Mouse (Mus musculus): ENCODE results near the gene Cldnd2.

Cldnd2 gene

GRCm38 (mm10) chr7:43448246-43448645 is 7.7 kb downstream of the Cldnd2 start:
- no peak for DNase-seq

DNA sequence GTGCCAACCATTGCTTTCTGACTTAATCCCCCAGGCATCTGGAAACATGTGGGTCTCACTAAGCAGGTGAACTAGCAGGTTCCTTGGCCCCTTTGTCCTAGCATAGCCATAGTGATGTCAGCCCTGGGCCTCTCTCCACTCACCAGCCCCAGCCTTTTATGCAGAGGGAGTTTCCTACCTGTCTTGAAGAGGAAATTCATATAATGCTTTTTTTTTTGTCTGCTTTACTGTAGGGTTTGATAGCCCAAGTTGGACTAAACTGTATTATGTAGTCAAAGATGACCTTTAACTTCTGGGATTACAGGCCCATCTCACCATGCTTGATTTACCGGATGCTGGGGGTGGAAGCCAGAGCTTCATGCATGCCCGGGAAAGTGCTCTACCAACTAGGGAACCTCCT is 9.2 kb downstream of the Cldnd2 start:
- DNase-seq = no peak

DNA sequence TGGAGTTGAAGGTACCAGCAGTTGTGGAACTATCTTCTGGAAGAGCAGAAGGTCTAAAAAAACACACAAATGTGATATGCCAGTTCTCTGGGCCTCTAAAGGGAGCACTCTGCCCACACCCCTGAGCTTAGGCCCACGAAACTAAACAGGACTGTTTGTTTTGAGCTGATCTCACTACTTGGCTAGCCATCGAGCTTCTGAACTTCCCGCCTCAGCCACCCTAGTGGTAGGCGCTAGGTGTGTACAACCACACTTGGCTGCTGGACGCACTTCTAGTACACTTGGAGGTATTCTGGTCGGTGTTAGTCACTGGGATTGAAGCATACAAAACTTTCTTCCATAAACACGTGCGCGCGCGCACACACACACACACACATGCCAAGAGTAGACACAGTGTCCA is 11.1 kb downstream of the Cldnd2 start:
- no peak for DNase-seq

DNA sequence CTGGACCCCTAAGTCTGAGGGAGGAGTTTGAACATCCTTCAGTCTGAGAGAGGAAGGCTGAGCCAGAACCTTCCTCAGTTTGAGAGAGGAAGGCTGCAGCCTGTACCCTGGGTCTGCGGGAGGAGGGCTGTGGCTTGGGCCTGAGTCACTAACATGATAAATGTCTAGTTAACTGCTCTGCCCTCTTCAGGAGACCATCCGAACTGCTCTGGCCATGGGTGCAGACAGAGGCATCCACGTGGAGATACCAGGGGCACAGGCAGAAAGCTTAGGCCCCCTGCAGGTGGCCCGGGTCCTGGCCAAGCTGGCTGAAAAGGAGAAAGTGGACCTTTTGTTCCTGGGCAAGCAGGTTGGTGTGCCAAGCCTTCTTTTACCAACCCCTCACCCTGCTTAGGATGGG is 12.0 kb downstream of the Cldnd2 start:
- peak; percentile 33 to 42 for DNase-seq

DNA sequence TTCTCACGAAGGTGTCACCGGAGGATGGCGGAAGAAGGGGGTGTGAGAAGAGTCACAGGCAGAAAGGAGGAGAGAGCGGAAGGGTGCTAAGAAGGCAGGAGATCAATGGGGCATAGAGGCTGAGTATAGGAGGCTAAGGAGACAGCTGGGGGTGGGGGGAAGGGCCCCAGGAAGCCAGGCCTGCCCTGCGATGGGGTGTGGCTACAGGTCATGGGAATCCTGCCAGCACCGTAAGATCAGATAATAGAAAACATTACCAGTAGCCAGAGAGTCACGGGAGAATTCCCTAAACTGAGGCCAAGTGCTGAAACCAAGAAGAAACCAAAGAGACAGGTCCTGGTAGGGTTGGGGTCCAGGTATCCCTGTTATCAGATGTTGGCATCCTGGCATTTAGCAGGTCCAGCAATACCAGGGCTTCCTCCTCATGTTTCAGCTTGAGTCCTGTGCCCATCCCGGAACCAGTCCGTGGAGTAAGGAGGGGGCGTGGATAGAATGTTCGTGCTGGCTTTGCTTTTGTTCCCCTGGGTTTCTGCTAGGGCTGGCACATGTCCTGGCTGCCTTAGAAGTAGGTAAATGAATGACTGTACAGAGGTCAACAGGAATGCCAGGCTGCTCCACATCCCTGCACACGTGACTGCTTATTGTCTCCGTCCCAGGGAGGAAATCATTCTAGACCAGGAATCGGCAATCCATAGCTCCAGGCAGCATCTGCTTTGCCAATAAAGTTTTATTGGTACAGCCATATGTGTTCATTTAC is 13.2 kb downstream of the Cldnd2 start:
- no peak for DNase-seq

- no peak for DNase-seq
Measured at GRCm38 (mm10) chr7:43454371-43454770, 13.8 kb downstream of the Cldnd2 start.

DNA sequence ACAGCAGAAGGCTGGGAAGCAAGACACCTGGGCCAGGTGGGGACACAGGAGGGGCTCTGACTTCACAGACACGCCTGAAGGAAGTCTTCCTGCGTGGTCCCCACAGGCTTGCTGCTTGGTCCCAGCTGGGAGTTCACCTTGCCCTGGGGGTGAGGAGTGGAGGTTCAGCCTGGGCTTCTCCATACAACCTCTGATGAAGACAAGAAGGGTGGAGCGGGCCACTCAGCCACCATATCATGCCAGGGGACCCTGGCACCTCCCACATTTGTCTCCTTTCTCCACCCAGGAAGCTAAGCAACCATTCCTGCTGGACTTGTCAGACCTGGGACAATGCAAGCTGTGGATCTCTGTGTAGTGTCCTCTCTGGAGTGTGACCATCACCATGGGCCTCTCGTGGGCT is 22.3 kb downstream of the Cldnd2 start, which contains the start of gene Vsig10l:
Vsig10l (plus strand) TSS at position 301 of the 400 bp plus-strand sequence.
- DNase-seq = no peak

GRCm38 (mm10) chr7:43463976-43464375 is 23.4 kb downstream of the Cldnd2 start:
- no peak for DNase-seq

DNA sequence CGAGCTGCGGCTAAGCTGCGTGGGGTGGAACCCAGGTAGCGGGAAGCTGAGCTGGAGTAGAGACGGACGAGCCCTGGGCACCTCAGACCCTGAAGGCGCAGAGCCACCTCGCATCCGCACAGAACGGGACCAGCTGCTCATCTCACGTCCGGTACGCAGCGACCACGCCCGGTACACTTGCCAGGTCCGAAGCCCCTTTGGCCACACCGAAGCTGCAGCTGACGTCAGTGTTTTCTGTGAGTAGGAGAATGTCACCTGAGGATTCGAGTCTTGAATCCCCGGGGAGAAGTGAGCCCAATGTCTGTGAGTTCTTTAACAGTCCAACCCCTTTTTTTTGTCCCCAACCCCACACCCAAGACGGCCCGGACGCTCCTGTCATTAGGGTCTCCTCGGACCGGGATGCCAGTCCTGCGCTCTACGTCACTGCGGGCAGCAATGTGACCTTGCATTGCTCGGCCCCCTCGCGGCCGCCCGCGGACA is 24.3 kb downstream of the Cldnd2 start:
- no peak for DNase-seq

GRCm38 (mm10) chr7:43465344-43466098 is 24.9 kb downstream of the Cldnd2 start:
- peak; percentile 77 to 81 for DNase-seq

GRCm38 (mm10) chr7:43466099-43466694 is 25.6 kb downstream of the Cldnd2 start:
- DNase-seq = peak; percentile 80 to 81

DNA sequence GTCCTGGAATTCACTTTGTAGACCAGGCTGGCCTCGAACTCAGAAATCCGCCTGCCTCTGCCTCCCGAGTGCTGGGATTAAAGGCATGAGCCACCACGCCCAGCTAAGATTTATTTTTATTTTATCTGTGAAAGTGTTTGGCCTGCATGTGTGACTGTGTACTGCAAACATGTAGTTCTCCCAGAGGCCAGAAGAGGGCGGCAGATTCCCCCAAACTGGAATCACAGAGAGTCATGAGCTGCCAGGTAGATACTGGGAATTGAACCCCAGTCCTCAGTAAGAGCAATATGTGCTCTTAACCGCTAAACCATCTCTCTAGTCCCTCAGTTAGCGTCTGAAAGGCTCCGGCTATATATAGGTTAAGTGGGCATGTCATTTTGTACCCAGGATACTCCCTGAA is 29.8 kb downstream of the Cldnd2 start:
- peak; percentile 33 to 54 for DNase-seq

DNA sequence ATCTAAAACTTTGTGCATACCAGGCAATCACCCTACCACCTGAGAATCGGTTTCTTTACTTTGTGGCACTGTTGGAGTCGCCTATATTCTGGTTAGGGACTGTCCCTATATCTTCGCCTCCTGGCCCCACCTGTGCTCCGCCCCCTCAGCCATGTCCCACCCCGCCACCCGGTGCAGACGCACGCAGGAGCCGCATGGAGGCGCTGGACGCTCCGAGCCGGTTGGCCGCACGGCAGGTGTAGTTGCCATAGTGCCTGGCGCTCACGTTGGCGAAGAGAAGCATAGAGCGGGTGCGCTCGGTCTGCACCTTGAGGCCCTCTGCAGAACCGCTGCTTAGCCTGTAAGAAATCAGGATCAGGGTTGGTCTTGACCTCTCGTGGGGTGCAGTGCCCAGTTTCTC is 35.1 kb downstream of the Cldnd2 start:
- DNase-seq = peak in 1 of 2 experiments; percentile 13

GRCm38 (mm10) chr7:43476376-43476775 is 35.8 kb downstream of the Cldnd2 start:
- no peak for DNase-seq

DNA sequence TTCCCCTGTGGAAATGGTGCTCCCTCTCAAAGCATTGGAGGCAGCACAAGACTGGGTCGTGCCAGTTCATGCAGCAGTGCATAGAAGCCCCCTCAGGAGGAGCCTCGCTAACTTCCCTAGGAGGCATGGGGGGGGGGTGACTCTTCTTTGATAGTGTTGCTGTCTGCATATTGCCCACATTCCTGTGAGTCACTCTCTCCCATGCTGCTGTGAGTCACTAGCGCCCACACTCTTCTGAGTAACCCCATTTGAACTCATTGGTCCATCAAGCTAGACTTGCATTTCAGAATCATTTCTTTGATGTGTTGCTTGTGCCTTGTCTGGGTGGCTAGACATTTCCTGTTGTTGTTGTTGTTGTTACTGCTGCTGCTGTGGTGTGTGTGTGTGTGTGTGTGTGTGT is 40.6 kb downstream of the Cldnd2 start:
- DNase-seq = no peak

DNA sequence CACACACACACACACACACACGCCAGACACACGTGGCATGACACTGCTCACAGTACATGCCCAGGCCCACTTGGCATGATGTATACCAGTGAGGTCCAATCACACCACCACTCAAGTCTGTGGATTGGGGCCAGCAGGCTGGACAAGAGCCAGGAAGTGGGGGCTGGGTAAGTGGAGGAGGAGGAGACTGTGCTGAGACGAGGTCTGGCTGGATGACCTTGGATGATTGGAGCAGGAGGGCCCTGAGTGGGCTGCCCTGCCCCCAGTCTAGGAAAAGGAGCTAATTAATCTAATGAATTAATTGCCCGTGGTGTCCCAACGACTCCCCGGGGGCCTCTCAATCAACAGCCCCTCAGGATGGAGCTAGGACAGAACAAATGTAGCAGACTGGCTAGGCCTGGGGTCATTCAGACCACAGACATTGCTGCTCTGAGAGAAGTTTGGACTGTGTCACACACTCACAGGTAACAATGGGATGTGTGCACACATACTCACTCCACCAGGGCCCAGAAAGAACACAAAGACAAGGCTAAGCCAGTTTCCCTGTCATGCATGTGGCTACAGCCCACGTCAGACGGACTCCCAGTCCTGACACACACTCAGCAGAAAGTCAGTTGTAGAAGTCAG is 41.6 kb downstream of the Cldnd2 start:
- no peak for DNase-seq

DNA sequence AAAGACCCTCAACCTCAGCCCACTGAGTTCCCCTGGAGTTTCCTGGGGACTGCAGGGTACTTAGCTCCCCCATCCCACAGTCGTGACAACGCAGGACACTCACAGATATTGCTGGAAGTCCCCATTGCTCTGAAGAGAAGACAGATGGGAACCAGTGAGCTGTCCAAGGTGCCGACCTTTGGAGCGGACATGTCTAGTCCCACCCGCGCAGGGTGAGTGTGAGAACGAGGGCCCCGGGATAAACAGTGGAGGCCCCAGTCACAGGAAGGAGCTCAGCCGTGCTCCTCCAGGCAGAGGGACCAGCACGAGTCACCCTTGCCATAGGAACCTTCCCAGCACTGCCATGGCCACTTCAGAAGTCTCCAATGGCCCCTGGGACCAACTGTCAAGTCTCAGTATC is 42.7 kb downstream of the Cldnd2 start:
- no peak for DNase-seq

DNA sequence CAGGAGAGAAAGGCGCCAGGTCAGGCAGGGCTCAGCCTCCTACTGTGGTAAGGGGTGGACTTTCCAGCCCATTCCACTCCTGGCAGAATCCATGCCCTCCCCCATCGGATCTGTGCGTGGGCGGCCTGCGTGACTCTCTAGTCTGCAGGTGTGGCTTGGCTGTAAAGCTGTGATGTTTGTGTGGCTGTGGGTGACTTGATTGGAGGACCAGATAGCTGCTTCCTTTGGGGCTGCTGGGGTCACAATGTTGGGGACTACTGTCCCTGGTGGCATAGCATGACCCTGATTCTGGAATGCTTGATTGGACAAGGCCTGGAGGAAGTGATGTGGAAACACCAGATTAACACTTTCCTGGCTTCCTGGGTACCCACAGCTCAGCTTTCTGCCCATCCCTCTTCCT is 48.1 kb downstream of the Cldnd2 start:
- DNase-seq = no peak

- DNase-seq = no peak
Measured at GRCm38 (mm10) chr7:43489631-43490125, 49.1 kb downstream of the Cldnd2 start, which contains the start of gene Iglon5. TSS of gene Iglon5 (minus strand) at chr7:43490075.

DNA sequence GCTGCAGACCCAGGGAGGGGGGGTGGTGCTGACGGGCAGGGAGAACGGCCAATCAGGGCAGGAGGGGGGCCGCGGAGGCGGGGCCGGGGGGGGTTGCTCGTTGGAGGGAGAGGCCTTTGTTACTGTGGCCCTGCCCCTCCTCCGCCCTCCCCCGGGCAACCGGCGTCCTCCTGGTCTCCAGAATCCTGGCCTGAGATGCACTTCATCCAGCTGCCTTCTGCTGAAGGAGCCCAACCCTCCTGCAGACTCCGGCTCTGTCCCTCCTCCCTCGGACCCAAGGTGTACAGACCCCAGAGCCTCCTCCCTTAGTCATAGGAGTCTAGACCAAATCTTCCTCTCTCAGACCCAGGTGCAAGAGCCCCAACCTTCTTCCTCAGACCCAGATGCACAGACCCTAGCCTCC is 49.6 kb downstream of the Cldnd2 start:
- DNase-seq = no peak

- no peak for DNase-seq
Measured at GRCm38 (mm10) chr7:43490861-43491260, 50.3 kb downstream of the Cldnd2 start.

Measured in thymus, postnatal 36 days (tissue).